Mouse (Mus musculus): ENCODE results near the gene Fam219b. TPM values are rescaled to one million over a fixed set of nuclear protein-coding genes. Genes with fewer than 3 reads are reported as not detected.
A peak's percentile ranks its signal among the peaks of the same experiment; 100 is the strongest.

Fam219b gene
- polyA plus RNA-seq, 1 experiment from 2014 or later: 23.1 TPM

- Histone ChIP-seq H3K27ac (no peak overlapping the region), H3K9me3 (no peaks in the 10 kb centered on the region), H3K9ac (no peak overlapping the region), H3K4me2 (replicated peaks) (no peak overlapping the region), H3K4me1 (peaks cover 14% of the 10 kb centered on the region), H3K27me3 (no peaks in the 10 kb centered on the region), H3K4me3 (no peak overlapping the region), H3K36me3 (peaks cover 7% of the 10 kb centered on the region)
- no peak for ATAC-seq (ENCODE audit: insufficient number of reproducible peaks, insufficient read depth, low FRiP score, low TSS enrichment)
These were observed 10.9 kb upstream of the Fam219b start for GRCm38 (mm10) chr9:57526435-57526834.

GRCm38 (mm10) chr9:57531946-57532345, 5.4 kb upstream of the Fam219b start:
- Histone ChIP-seq H3K4me3 (no peak overlapping the region), H3K27ac (no peak overlapping the region), H3K4me2 (replicated peaks) (no peak overlapping the region), H3K4me1 (peaks cover 3% of the 10 kb centered on the region; the same call in 1 of the 2 replicates), H3K27me3 (no peaks in the 10 kb centered on the region), H3K36me3 (peaks cover 31% of the 10 kb centered on the region), H3K9me3 (no peaks in the 10 kb centered on the region), H3K9ac (no peak overlapping the region)
- WGBS: 70% methylated on average over 1 of the region's 1 CpGs
- ATAC-seq (ENCODE audit: insufficient number of reproducible peaks, insufficient read depth, low FRiP score, low TSS enrichment): no peak

- H3K27ac ChIP-seq: no peak overlapping the region
- ATAC-seq (ENCODE audit: insufficient number of reproducible peaks, insufficient read depth, low FRiP score, low TSS enrichment): no peak
- no peak overlapping the region for H3K9ac ChIP-seq
- H3K4me1 ChIP-seq: peaks cover 16% of the 10 kb centered on the region
- no peaks in the 10 kb centered on the region for H3K27me3 ChIP-seq
- no peaks in the 10 kb centered on the region for H3K9me3 ChIP-seq
- no peak overlapping the region for H3K4me3 ChIP-seq
- no peak overlapping the region for H3K4me2 ChIP-seq (replicated peaks)
- 84% methylated on average over 5 of the region's 5 CpGs for WGBS
- peaks cover 43% of the 10 kb centered on the region for H3K36me3 ChIP-seq
These were observed 966 bp upstream of the Fam219b start for GRCm38 (mm10) chr9:57536362-57536761.

- Histone ChIP-seq H3K4me1 (peaks cover 16% of the 10 kb centered on the region), H3K27ac (peak overlapping the region; percentile 88), H3K9ac (peak overlapping the region; percentile 85), H3K4me3 (peak overlapping the region; percentile 88), H3K27me3 (no peaks in the 10 kb centered on the region), H3K4me2 (replicated peaks) (peak overlapping the region; percentile 71), H3K36me3 (peaks cover 38% of the 10 kb centered on the region), H3K9me3 (no peaks in the 10 kb centered on the region)
- ATAC-seq (ENCODE audit: insufficient number of reproducible peaks, insufficient read depth, low FRiP score, low TSS enrichment): peak; percentile 63; the same call in 1 of the 2 replicates
- under 1% methylated on average over 24 of the region's 24 CpGs for WGBS
These were observed 427 bp downstream of the Fam219b start for GRCm38 (mm10) chr9:57537728-57538181.

GRCm38 (mm10) chr9:57539550-57539949, 2.2 kb downstream of the Fam219b start:
- Histone ChIP-seq H3K4me2 (replicated peaks) (no peak overlapping the region), H3K27me3 (no peaks in the 10 kb centered on the region), H3K27ac (no peak overlapping the region), H3K36me3 (peaks cover 43% of the 10 kb centered on the region), H3K4me1 (peaks cover 16% of the 10 kb centered on the region), H3K4me3 (no peak overlapping the region), H3K9me3 (no peaks in the 10 kb centered on the region), H3K9ac (no peak overlapping the region)
- 86% methylated on average over 2 of the region's 2 CpGs for WGBS
- no peak for ATAC-seq (ENCODE audit: insufficient number of reproducible peaks, insufficient read depth, low FRiP score, low TSS enrichment)

GRCm38 (mm10) chr9:57541312-57541711, 4.0 kb downstream of the Fam219b start:
- Histone ChIP-seq H3K9me3 (no peaks in the 10 kb centered on the region), H3K4me2 (replicated peaks) (no peak overlapping the region), H3K9ac (no peak overlapping the region), H3K4me3 (no peak overlapping the region), H3K4me1 (peaks cover 16% of the 10 kb centered on the region), H3K27me3 (no peaks in the 10 kb centered on the region), H3K27ac (no peak overlapping the region), H3K36me3 (peaks cover 60% of the 10 kb centered on the region)
- no peak for ATAC-seq (ENCODE audit: insufficient number of reproducible peaks, insufficient read depth, low FRiP score, low TSS enrichment)
- WGBS: 14% methylated on average over 1 of the region's 1 CpGs

GRCm38 (mm10) chr9:57543951-57544350, 6.6 kb downstream of the Fam219b start:
- Histone ChIP-seq H3K9me3 (no peaks in the 10 kb centered on the region), H3K4me1 (peaks cover 3% of the 10 kb centered on the region; the same call in 1 of the 2 replicates), H3K9ac (no peak overlapping the region), H3K4me3 (no peak overlapping the region), H3K36me3 (peaks cover 85% of the 10 kb centered on the region), H3K4me2 (replicated peaks) (no peak overlapping the region), H3K27ac (no peak overlapping the region), H3K27me3 (no peaks in the 10 kb centered on the region)
- 76% methylated on average over 3 of the region's 3 CpGs for WGBS
- no peak for ATAC-seq (ENCODE audit: insufficient number of reproducible peaks, insufficient read depth, low FRiP score, low TSS enrichment)

- Histone ChIP-seq H3K9ac (no peak overlapping the region), H3K9me3 (no peaks in the 10 kb centered on the region), H3K36me3 (peaks cover 80% of the 10 kb centered on the region), H3K4me2 (replicated peaks) (no peak overlapping the region), H3K27ac (no peak overlapping the region), H3K27me3 (no peaks in the 10 kb centered on the region), H3K4me1 (peaks cover 6% of the 10 kb centered on the region), H3K4me3 (no peak overlapping the region)
- no peak for ATAC-seq (ENCODE audit: insufficient number of reproducible peaks, insufficient read depth, low FRiP score, low TSS enrichment)
- 86% methylated on average over 5 of the region's 5 CpGs for WGBS
These were observed 10.0 kb downstream of the Fam219b start for GRCm38 (mm10) chr9:57547287-57547686.

- Histone ChIP-seq H3K4me3 (no peak overlapping the region), H3K4me1 (peaks cover 6% of the 10 kb centered on the region), H3K9me3 (no peaks in the 10 kb centered on the region), H3K36me3 (peaks cover 74% of the 10 kb centered on the region), H3K27me3 (no peaks in the 10 kb centered on the region), H3K4me2 (replicated peaks) (no peak overlapping the region), H3K27ac (no peak overlapping the region), H3K9ac (no peak overlapping the region)
- WGBS: 92% methylated on average over 11 of the region's 11 CpGs
- no peak for ATAC-seq (ENCODE audit: insufficient number of reproducible peaks, insufficient read depth, low FRiP score, low TSS enrichment)
These were observed 10.5 kb downstream of the Fam219b start for GRCm38 (mm10) chr9:57547869-57548268.

GRCm38 (mm10) chr9:57549186-57549585, 11.9 kb downstream of the Fam219b start:
- no peaks in the 10 kb centered on the region for H3K27me3 ChIP-seq
- H3K27ac ChIP-seq: no peak overlapping the region
- no peak overlapping the region for H3K4me2 ChIP-seq (replicated peaks)
- H3K36me3 ChIP-seq: peaks cover 62% of the 10 kb centered on the region
- 93% methylated on average over 4 of the region's 4 CpGs for WGBS
- H3K9ac ChIP-seq: no peak overlapping the region
- no peaks in the 10 kb centered on the region for H3K9me3 ChIP-seq
- no peak for ATAC-seq (ENCODE audit: insufficient number of reproducible peaks, insufficient read depth, low FRiP score, low TSS enrichment)
- peaks cover 6% of the 10 kb centered on the region for H3K4me1 ChIP-seq
- H3K4me3 ChIP-seq: no peak overlapping the region

GRCm38 (mm10) chr9:57550126-57550862, 13.0 kb downstream of the Fam219b start:
- H3K36me3 ChIP-seq: peaks cover 51% of the 10 kb centered on the region
- no peak for ATAC-seq (ENCODE audit: insufficient number of reproducible peaks, insufficient read depth, low FRiP score, low TSS enrichment)
- no peaks in the 10 kb centered on the region for H3K9me3 ChIP-seq
- no peak overlapping the region for H3K4me2 ChIP-seq (replicated peaks)
- no peak overlapping the region for H3K4me3 ChIP-seq
- H3K4me1 ChIP-seq: peaks cover 6% of the 10 kb centered on the region
- H3K27ac ChIP-seq: no peak overlapping the region
- H3K9ac ChIP-seq: no peak overlapping the region
- H3K27me3 ChIP-seq: no peaks in the 10 kb centered on the region
- whole genome bisulfite sequencing: 87% methylated on average over 11 of the region's 11 CpGs

- 2% methylated on average over 28 of the region's 28 CpGs for WGBS
- no peak within 1 kb of the TSS for H3K27ac ChIP-seq
- H3K4me2 ChIP-seq (replicated peaks): peak within 1 kb of the TSS; percentile 84
- H3K9me3 ChIP-seq: no peaks in the 10 kb centered on the region
- ATAC-seq (ENCODE audit: insufficient number of reproducible peaks, insufficient read depth, low FRiP score, low TSS enrichment): no peak
- no peaks in the 10 kb centered on the region for H3K27me3 ChIP-seq
- H3K9ac ChIP-seq: peak within 1 kb of the TSS; percentile 70
- H3K4me1 ChIP-seq: peaks cover 6% of the 10 kb centered on the region
- peak within 1 kb of the TSS; percentile 78 for H3K4me3 ChIP-seq
- peaks cover 32% of the 10 kb centered on the region for H3K36me3 ChIP-seq
These were observed 15.0 kb downstream of the Fam219b start, which contains the start of gene Mpi for GRCm38 (mm10) chr9:57552139-57552887. Gene Mpi (minus strand): TSS chr9:57552763.
